Mouse (Mus musculus): ENCODE data around the gene Cped1.
A peak's percentile ranks its signal among the peaks of the same experiment; 100 is the strongest.

Cped1 gene

DNA sequence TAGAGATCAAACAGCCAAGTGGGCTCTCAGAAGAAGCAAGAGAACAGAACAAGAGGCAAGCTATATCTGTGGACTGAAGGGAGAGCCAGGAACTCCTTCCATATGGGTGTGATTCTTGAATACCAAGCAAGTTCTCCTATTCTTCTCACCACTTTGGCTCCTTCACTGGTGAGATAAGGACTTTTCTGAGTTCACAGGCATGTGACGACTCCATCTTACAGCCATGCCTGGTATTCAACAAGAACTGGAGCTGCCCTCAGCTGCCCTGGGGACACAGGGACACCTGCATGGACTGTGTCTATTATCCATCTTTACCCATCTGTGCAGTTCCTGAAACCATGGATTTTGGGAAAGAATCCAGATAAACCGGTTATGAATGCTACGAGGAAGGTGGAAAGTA, 15.2 kb downstream of the Cped1 start:
- no peak for DNase-seq

DNA sequence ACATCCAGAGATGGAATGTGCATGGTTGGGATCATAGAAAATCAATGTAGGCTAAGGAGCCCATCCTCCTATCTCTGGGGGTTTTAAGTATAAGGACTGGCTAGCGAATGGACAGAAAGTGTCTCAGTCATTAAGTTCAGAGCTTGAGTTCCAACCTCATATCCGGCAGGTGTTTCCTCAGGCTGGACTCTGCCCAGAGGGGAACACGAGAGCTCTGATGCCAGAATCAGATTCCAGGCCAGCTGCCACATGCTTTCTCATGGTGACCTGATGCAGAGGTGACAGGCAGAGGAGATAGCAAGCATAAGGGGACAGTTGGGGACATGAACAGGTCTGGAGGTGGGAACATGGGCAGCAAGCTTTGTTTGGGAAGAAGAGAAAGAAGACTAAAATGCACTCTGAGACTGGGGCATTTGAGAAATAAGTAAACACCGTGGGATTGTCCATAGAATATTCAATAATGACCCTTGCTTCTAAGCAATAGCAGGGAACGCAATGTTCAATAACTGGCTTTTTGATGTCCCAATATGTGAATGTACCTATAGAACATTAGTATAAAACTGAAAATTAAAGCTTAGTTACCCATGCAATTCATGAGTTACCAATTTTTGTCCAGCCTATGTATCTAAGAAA, 15.7 kb downstream of the Cped1 start:
- no peak for DNase-seq

DNA sequence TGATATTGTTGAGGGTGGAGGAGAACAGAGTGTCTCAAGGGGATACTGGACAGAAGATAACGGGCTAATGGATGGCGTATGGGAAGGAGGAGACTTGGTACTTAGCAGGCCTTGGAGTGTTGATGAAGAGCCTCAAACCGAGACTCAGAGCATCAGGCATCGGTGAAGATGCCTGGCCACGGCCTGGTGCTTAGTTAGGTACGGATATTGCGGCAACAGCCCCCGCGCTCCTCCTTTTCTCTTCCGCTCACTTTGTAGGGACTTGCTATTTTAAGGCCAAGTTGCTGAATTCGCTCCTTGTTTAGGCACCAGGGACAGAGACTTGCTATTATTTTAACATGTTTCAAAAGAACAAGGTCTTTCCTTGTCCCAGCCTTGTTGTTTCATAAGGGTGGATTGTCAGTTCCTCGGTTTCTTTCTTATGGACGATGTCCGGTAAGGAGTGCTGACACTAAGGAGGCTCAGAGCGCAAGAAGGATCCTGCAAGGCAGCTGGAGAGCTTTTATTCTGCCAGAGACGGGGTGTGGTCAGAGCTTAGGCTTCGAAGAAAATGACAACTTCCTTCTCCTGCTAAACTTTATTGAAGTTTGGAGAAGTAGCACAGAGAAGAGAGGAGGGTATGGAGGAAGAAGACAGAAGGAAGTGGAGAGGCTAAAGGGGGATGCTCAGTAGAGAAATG, 16.9 kb downstream of the Cped1 start:
- DNase-seq, result peak; percentile 65

DNA sequence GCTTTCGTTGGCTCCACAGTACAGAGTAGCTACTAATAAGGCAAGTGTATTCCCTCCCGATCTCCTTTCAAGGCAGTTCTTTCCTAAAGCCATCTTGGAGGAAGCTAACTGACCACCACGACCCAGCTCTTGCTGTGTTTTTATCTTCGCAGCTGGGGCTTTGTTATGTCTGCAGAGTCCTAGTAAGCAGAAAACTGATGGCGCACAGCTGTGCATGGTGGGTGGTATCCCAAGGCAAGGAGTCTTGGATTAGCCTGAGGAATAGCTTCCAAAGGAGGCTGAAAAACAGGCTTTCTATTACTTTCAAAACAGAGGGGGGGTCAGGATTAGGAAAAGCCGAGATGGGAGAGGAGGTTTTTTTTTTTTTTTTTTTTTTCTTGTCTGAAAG, 17.5 kb downstream of the Cped1 start:
- DNase-seq, result peak; percentile 82

DNA sequence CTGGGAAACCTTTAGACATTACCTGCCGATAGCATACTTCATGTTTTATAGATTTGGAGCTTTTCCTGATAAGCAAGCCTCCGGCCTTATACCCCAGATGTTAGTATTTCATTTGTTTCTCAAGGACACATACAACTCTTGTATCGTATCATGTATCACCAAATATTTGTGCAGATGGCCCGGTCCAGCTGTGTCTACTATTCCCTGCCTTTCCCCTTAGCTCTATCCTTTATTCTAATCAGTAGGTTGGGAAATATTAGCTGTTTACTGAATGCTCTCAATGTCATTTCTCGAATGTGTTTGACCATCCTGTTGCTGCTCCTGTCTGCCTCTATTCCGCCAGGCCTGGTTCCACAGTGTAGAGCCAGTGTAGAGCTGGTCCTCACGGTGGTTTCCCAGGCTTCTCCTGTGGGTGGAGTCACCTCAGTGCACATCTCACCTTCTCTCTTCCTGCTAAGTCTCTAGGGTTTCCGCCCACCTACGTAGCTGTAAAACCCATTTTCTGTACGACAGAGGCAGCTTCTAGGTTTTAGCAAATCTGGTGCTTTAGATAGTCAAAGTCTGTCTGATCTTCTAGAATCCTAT, 18.3 kb downstream of the Cped1 start:
- DNase-seq, result no peak

DNA sequence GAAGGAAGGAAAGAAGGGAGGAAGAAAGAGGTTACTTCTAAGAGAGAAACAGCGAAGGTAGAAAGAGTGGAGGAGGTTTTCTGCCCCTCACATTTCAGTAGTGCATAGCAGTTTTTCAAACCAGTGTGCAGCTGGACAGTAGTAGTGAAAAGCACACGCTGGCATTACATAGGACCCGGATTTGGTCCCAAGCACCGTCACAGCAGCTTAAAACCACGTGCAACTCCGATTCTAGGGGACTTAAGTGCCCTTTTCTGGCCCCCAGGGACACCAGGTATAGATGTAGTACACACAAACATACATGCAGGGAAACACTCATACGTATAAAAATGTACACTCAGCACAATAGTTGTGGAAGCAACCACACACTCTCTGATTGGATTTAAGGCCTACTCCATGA, 22.6 kb downstream of the Cped1 start:
- no peak for DNase-seq

DNA sequence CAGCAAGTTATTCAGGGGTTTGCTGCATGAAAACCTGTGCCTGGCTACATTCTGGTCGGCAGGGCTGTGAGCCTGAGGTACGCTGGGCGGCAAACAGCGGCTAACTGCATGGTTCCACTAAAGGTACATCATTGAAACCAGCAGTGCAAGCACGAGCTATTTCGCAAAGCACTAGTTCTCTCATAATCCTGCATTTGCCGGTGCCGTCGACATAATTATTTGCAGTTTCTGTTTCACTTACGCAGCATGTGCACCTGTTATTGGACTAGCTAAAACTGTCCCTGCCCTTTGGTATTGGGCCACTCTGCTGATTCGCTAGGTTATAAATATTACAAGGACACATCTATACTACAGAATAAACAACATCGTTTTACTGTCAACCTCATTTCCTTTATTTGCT, 24.5 kb downstream of the Cped1 start:
- no peak for DNase-seq

DNA sequence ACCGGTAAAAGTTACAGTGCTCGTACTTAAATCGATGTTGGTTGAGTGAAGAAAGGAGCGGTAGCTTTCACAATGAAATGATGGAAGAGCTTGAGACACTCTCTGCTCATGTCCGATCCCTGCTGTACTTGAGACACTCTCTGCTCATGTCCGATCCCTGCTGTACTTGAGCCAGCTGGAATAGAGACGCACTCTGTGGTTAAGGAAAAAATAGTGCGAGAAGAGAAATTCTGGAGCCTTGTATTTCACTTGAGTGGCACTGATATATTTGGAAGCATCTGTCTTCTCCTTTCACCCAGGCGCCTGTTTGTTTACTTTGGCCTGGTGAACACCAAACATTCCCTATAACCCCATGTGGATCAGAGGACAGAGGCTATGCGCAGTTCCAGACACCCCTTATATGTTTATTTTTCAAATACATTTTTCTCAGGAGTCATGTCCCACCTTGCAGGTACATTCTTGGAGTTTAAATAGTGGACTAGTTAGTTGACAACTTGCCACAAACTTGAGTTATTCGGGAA, 25.1 kb downstream of the Cped1 start:
- peak; percentile 65 for DNase-seq

DNA sequence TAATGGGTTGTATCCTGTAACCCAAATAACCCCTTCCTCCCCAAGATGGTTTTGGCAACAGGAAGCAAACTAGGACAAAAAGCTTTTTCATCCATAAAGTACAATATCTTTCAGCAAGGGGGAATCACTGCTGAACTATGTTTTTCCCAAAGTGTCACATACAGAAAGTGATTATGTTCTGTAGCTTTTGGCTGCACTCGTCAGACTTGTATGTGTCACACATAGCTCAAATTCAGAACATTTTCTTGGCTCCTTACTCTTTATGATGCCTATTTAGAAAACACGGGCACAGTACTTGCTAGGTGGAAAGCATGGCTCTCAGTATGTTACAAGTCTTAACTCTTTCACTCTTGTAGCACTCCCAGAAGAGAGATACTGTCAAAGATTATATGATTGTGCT, 25.8 kb downstream of the Cped1 start:
- DNase-seq, result no peak

DNA sequence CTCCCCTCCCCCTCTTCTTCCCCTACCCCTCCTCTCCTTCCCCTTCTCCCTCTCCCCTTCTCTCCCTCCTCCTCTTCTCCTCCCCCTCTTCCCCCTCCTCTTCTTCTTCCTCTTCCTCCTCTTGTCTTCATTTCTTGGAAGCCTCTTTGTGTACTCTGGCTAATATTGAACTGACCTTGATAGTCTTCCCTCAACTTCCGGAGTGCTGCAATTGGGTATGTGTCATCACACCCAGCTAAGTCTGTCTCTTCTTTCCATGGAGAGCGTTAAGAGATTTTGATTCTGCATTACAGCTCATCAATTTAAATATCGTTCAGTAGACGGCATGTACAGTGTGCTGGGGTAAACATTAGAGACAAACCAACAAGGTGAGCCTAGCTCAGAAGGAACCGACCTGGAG, 26.4 kb downstream of the Cped1 start:
- no peak for DNase-seq

DNA sequence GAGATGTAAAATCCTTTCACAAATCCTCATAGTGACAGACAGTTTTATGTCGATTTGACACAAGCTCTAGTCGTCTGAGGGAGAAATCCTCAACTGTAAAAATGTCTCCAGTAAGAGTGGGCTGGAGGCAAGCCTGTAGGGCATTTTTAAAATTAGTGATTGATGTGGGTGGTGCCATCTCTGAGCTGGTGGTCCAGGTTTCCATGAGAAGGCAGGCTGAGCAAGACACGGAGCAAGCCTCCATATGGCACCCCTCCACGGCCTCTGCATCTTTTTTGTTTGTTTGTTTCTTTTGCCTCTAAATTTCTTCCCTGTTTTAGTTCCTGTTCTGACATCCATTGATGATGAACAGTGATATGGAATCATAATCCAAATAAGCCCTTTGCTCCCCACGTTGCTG, 26.8 kb downstream of the Cped1 start:
- no peak for DNase-seq

DNA sequence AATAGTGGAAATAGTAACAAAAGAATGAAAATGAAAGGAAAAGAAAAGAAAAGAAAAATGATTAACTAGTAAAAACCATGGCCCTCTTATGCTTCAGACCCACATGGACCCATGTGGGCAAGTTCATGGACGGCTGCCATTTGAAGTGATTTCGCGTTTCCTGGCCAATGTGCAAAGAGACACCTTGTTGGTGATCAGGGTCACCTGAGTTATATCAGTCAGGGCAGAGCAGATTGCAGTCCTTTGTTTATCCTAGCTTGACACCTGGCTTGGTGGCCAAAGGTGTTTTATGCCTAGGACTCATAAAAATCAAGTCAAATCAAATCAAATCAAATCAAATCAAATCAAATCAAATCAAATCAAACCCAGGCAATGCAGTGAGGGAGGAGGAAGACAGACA, 27.7 kb downstream of the Cped1 start:
- no peak for DNase-seq

DNA sequence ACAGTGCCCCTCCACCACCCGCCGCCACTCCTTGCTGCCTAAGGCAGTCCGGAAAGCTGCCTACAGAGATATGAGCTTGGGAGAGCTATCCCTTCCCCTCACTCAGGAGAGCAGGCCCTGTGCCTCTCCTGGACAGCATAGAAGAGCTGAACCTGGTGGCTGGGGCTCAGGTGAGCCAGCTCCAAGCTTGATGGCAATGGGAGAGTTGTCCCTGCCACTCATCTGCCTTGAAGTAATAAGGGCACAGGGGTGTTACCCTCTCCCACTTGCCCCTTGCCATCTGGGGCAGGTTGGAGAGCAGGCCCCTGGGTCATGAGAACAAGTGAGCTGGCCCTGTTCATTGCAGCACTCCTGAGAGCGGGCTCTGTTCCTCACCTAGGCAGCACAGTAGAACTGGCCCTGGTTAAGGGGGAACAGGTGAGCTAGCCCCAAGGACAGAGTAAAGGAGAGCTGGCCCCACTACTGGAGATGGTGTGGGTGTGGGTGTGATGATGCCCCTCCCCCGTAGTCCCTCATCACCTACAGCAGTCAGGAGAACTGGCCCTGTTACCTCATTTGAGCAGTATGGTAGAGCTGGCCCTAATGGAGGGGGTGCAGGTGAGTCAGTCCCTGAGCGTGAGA, 28.7 kb downstream of the Cped1 start:
- DNase-seq, result no peak

DNA sequence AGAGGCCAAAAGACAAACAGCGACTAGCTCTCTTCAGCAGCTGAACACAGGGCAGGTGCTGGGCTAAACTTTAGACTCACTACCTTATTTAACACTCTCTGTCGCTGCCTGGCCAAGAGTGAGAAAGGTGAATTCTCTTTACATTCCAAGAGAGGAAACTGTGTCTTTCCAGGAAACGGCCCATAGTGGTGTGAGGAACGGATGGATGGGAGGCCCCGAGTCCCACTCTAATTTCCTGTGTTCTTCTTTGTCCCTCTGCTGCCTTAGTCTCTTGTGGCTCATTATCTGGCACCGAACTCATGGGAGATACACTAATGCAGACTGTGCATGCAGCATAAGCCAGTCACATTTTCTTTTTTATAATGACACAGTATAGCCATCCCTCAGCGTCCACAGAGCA, 31.9 kb downstream of the Cped1 start:
- DNase-seq, result no peak

DNA sequence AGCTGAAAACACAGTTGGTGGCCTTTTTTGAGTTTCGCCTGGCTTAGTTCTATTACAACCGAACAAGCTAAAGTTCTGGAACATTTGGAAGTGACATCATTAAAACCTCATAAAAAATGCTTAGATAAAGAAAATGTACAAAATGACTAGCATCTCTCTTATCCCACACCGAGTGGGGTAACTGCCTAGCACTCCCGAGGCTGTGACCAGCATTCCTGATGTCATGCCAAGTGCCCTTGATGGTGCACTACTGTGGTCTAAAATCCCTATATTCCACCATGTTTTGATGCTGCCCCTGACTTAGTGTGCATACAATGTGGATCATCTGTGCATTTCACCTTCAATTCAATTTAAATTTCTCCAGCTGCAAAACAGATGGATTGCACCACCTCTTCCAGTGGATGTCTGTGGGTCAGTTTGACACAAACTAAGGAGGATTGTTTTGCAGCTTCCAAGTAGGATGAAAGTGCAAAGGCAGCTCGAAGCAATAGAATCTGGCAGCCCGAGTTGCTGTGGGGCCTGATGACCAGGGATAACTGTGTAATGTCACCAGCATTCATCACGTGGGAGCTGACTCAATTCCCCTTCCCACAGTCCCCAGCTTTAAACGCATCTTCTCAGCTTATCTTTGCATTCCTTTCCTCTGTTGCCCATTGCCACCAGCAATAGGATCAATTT, 33.2 kb downstream of the Cped1 start:
- no peak for DNase-seq

DNA sequence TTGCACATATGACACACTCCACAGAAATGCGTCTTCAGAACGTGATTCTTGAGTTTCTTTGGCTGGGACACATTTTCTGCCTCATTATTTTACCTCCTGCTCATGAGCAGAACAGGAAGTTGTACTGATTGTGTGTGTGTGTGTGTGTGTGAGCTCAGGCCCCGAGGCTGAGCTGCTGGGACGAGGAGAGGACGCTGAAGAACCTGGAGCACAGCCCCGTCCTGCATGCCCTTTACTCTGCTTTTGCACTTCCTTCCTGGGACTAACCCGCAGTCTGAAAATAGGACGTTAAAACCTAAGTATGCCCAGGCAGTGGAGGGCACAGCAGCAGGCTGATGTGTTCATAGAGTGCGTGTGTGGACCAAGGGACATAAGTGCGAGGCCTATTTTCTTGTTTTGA, 33.9 kb downstream of the Cped1 start:
- no peak for DNase-seq

DNA sequence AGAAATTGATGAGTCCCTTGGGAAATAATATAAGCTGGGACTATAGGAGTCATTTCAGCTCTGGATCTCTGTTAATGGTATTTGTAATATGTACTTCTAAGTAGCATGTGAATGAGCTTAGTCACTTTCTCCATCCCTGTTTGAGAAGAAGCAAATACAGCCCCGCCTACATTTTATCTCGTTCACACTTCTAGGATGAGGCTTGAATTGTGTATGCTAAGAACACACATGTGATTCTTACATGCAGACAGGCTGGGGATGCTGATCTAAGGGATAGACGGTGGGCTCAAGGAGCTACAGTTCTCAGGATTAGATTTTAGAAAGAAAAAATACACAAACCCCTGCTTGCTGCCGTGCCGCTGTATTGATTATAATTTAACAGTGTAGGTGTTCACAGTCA, 35.0 kb downstream of the Cped1 start:
- no peak for DNase-seq

DNA sequence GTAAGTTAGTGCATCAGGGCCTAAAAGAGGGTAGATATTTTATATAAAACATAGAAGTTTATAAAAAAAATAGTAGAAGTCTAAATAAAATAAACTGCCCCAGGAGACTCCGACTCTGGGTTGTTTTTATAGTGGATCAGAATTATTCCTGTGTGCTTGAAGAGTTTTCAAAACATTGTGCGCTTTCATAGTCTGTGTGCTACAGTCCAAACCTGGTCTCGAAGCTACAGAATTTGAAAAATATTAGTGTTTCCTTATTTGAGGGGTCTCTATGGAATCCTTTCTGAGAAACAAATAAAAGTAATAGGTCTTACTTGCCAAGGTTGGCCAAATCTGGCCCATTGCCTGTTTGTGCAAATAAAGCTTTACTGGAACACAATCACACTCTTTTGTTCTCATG, 35.6 kb downstream of the Cped1 start:
- DNase-seq, result no peak

DNA sequence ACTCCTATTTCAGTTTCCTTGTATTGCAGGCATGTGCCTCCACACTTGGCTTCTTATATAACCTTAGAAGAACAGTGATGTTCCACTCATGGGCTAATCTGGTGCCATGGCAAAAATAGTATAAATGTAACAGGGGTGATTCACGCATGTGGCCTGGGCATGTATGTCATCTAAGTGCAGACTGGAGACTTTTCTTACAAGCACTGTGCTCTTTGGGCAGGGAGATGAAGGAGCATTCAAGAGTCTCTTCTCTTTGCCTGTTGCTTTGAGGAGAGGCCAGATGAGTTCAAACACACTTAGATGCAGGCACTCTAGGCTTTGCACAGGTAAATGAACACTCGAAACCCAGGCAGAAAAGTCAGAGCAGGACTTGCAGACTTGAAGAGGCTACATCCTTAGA, 38.5 kb downstream of the Cped1 start:
- DNase-seq, result no peak

DNA sequence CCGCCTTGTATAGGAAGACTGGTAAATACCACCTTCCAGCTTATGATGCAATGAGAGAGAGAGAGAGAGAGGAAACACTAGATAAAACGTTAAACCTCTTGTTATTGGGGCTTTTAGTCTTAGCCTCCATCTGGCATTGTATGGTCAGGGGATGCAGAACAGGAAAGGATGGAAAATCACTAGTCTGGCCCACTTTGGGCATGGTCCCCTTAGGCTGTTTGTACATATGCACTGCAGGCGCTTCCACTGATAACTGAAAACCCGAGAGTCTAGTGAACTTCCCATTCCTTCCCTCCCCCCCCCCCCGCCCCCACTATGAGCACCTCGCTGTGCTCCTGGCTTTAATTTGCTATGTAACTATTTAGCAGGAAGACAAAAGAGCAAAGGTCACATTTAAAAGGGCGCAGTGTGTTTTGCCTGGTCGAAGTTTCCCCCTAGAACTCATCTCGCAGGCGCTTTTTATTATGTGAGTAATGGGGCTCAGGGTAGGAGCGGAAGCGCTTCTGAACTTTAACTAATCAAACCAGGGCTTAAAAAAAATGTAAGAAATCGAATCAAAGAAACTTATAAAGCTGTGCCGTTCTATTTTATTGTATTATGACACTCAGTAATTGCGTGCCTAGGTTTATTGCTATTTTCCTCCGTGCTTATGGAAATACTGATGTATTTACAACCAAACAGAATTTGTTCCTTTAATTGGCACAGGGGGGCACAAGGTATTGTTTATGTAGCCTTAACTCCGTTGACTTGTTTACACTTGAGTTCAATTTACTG, 40.1 kb downstream of the Cped1 start:
- no peak for DNase-seq

DNA sequence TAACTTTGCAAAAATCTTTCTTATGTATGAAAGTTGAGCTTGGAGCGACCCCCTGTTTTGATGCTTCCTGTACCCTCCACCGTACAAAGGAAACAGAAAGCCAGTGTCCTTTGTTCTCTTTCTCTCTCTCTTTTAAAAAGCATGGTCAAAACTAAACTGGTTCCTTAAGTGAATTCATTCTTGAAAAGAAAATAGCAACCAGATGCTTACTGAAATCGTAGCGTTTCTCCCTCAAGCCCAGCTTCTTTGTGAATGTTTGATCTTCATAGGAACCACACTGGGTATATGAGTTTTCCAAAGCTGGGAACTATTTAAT, 40.6 kb downstream of the Cped1 start:
- DNase-seq, result no peak

DNA sequence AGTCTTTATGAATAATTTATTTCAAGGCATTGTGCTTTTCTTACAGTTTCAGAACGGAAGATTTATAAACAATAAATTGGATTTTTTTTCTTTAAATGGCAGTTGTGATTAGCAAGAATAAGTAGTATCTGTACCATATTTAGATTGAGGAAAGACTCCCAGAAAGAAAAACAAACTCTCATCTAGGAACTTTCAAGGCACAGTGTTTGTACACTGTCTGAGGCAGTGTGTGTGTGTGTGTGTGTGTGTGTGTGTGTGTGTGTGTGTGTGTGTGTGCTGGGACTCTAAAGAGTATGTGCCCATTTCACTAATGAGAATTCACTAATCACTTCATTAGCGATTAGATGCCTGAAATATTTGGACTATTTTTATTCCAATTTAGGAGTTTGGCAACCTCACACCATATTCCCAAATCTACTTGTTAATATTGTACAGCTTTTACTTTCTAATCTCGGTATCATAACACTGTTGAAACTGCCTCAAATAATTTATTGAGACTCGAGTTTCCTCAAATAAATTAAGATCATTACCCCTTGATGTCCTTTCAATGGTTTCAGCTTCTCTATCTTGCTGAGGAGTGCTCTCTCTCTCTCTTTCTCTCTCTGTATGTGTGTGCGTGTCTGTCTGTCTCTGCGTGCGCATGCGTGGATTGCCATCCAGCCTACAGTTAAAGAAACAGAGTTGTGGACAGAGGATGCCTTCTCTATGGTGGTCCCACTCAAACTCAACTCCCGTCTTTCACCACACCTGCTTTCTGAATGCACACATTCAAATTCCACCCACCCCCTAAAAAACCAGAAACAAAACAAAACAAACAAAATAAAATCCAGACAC, 41.3 kb downstream of the Cped1 start:
- no peak for DNase-seq
